Mouse (Mus musculus) embryonic facial prominence, embryonic 15.5 days (tissue): ENCODE measurements around the gene Rhobtb3. TPM values are rescaled to one million over a fixed set of nuclear protein-coding genes. Genes with fewer than 3 reads are reported as not detected.
"Not testable (repeated sequence)": the region's sequence is repeated elsewhere in the genome, so short reads cannot be mapped to it uniquely, and the experiment has no call there.

Experiments used
- ATAC-seq: fragments of 200-750 bp; cut with Nextera tagmentation; 2 replicates; pipeline ENCODE4 v1.8.0; 2017; ENCODE audit warnings: low read depth, moderate TSS enrichment; ENCODE audit not compliant: insufficient number of reproducible peaks, low FRiP score, low TSS enrichment
- H3K27ac ChIP-seq: fragments of 300-500 bp; sonication (generic); replicated peaks from 2 replicates; pipeline ENCODE4 v1.5.1; 2015; ENCODE audit warnings: mild to moderate bottlenecking, inconsistent platforms
- H3K27me3 ChIP-seq: fragments of 300-500 bp; sonication (generic); 2 replicates; pipeline ENCODE4 v1.6.1; 2015; ENCODE audit warnings: inconsistent platforms
- H3K36me3 ChIP-seq: fragments of 300-500 bp; sonication (generic); 2 replicates; pipeline ENCODE4 v1.6.1; 2015; ENCODE audit warnings: mild to moderate bottlenecking, inconsistent platforms
- H3K4me1 ChIP-seq: fragments of 300-500 bp; sonication (generic); 2 replicates; pipeline ENCODE4 v1.6.1; 2015; ENCODE audit warnings: inconsistent platforms
- H3K4me2 ChIP-seq: fragments of 300-500 bp; sonication (generic); replicated peaks from 2 replicates; pipeline ENCODE4 v1.6.1; 2015; ENCODE audit warnings: mild to moderate bottlenecking, inconsistent platforms
- H3K4me3 ChIP-seq: fragments of 300-500 bp; sonication (generic); replicated peaks from 2 replicates; pipeline ENCODE4 v1.5.1; 2015; ENCODE audit warnings: mild to moderate bottlenecking, inconsistent platforms
- H3K9ac ChIP-seq: fragments of 300-500 bp; sonication (generic); 2 replicates; pipeline ENCODE4 v1.6.1; 2015; ENCODE audit warnings: inconsistent platforms
- H3K9me3 ChIP-seq: fragments of 300-500 bp; sonication (generic); replicated peaks from 2 replicates; pipeline ENCODE4 v1.6.1; 2016; ENCODE audit warnings: inconsistent platforms
- WGBS: fragments of 180-500 bp; shearing (Covaris S2); methylation state at CpG from one replicate; pipeline ENCODE4 v1.1.7; 2015; 5-methylcytosine and 5-hydroxymethylcytosine counted together
- polyA plus RNA-seq: library from polyadenylated mRNA; unstranded; fragments of >200 nt; fragmentation: Nextera tagmentation; extraction: Ambion mirVana; gene quantifications from 2 replicates; pipeline ENCODE4 v1.2.1, GENCODE M21; 2015

The Rhobtb3 gene
- polyA plus RNA-seq, 1 experiment from 2014 or later, result 31.1 TPM

DNA sequence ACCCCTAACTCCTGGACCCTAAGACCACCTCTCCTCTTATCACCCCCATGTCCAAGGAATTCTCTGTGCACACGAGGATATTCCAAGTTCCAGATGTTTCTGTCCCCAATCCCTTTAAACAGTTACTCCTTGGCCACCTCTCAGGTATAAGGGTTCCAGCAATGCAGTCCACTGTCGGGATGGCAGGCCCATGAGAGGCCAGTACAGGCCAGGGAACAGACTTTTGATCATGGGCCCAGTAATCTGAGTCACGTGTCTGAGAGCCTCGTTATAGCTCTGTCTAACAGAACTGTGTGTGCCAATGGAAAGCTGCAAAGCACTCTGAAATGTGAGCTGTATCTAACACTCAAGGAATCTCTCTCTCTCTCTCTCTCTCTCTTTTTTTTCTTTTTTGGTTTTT, 29.6 kb downstream of the Rhobtb3 start:
- Histone ChIP-seq H3K36me3 (peaks cover 40% of the 10 kb centered on the region), H3K9me3 (no peaks in the 10 kb centered on the region), H3K4me1 (no peaks in the 10 kb centered on the region), H3K27me3 (no peaks in the 10 kb centered on the region), H3K4me2 (no peak overlapping the region), H3K4me3 (no peak overlapping the region), H3K27ac (no peak overlapping the region), H3K9ac (no peak overlapping the region)
- WGBS, result 53% methylated on average over 4 of the region's 4 CpGs
- no peak for ATAC-seq

DNA sequence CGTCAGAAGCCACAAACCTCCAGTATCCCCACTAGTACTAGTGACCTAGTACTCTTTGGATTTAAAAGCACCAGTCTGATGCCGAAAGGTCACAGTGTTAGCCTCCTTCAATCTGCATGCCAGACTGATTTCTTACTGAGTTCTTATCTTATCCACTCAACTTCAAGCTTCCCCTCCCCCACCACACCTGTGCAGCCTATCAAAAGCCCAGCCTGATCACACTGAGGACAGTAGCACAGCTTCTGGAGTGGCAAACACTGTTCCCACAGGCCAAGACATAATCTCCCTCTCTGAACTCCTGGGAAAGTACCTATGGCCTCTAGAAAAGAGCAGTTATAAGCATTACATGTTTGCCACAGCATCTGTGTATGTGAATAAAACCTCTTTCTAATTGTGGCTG, 35.5 kb downstream of the Rhobtb3 start:
- Histone ChIP-seq H3K27ac (no peak overlapping the region), H3K36me3 (peaks cover 12% of the 10 kb centered on the region; the same call in 1 of the 2 replicates), H3K9me3 (no peaks in the 10 kb centered on the region), H3K4me3 (no peak overlapping the region), H3K4me1 (no peaks in the 10 kb centered on the region), H3K4me2 (no peak overlapping the region), H3K9ac (no peak overlapping the region), H3K27me3 (no peaks in the 10 kb centered on the region)
- 68% methylated on average over 2 of the region's 2 CpGs for WGBS
- ATAC-seq, result no peak

DNA sequence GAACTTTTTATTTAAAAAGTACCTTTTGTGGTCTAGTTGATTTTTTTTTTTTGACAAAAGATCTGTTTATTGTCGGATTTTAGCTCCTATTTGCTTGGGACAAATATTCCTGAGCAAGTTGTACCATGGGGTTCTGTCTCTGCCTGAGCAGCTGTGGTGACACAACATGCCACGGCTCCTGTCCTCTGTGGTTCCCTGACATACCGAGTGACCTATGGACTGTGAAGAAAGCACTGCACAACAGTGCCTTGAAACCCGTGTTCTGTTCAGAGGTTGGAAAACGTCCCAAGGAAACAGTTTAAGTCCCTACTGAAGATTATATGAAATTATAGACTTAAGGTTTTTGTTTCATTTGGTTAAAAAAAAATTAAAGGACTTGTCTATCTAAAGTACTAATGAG, 36.6 kb downstream of the Rhobtb3 start:
- Histone ChIP-seq H3K4me1 (no peaks in the 10 kb centered on the region), H3K27ac (no peak overlapping the region), H3K9me3 (no peaks in the 10 kb centered on the region), H3K4me2 (no peak overlapping the region), H3K27me3 (no peaks in the 10 kb centered on the region), H3K9ac (no peak overlapping the region), H3K36me3 (peaks cover 21% of the 10 kb centered on the region), H3K4me3 (no peak overlapping the region)
- no peak for ATAC-seq
- 66% methylated on average over 5 of the region's 5 CpGs for WGBS

DNA sequence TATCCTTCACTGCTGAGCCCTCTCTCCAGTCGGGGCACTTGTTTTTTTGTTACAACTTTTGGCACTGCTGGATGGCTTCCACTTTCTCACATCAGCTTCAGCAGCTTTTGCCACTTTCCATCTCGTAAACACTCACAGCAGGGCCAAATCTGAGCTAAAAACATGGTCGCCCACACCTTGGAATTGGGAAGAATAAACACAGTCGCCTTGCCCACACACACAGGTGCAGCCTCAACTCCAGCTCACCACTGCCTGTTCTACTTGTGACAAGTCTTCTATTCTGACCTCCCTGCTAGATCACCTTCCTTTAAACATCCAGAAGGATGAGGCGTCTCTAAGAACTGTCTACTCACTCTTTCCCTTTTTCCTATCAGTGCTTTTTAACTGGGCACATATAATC, 39.1 kb downstream of the Rhobtb3 start:
- no peak overlapping the region for H3K4me2 ChIP-seq
- no peak overlapping the region for H3K4me3 ChIP-seq
- WGBS, result 88% methylated on average over 5 of the region's 5 CpGs
- no peak for ATAC-seq
- H3K4me1 ChIP-seq, result no peaks in the 10 kb centered on the region
- H3K36me3 ChIP-seq, result peaks cover 23% of the 10 kb centered on the region
- H3K27ac ChIP-seq, result no peak overlapping the region
- no peak overlapping the region for H3K9ac ChIP-seq
- no peaks in the 10 kb centered on the region for H3K27me3 ChIP-seq
- no peaks in the 10 kb centered on the region for H3K9me3 ChIP-seq

DNA sequence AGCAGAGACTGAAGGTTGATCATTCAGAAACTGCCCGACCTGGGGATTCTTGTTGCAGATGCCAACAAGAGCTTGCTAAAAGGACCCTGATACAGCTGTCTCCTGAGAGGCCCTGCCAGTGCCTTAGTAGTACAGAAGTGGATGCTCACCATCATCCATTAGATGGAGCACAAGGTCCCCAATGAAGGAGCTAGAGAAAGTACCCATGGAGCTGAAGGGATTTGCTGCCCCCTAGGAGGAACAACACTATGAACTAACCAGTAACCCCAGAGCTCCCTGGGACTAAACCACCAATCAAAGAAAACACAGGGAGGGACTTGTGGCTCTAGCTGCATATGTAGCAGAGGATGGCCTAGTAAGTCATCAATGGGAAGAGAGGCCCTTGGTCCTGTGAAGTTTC, 42.8 kb downstream of the Rhobtb3 start:
- 92% methylated on average over 1 of the region's 1 CpGs for WGBS
- not testable (repeated sequence) for H3K4me3 ChIP-seq

DNA sequence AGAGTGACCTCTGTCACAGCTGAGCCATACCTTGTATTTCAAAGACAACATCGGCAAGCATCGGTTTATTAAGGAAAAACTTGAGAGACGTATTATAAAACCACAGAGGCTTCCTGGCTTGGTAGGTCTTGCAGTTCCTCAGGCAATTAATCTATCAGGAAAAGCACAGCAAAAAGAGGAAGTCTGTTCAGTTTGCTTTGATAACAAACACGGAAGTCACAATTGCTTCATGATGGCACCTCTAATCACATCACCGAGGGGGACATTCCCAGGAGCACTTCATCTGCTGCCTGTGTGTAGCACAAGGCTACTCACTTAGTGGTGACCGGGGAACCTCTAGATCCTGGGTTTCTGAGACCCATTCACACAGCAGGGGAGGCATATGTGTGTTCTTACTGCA, 50.8 kb downstream of the Rhobtb3 start:
- Histone ChIP-seq H3K4me1 (no peaks in the 10 kb centered on the region), H3K4me2 (no peak overlapping the region), H3K27ac (no peak overlapping the region), H3K36me3 (peaks cover 37% of the 10 kb centered on the region), H3K4me3 (no peak overlapping the region), H3K9ac (no peak overlapping the region), H3K27me3 (no peaks in the 10 kb centered on the region), H3K9me3 (no peaks in the 10 kb centered on the region)
- 84% methylated on average over 6 of the region's 6 CpGs for WGBS
- no peak for ATAC-seq

More for the DNA sequence above, 42.8 kb downstream of the Rhobtb3 start:
- H3K27ac ChIP-seq, H3K9ac ChIP-seq, H3K9me3 ChIP-seq, H3K4me2 ChIP-seq, ATAC-seq, H3K27me3 ChIP-seq, H3K4me1 ChIP-seq: not testable (repeated sequence)
- H3K36me3 ChIP-seq, result peaks cover 23% of the 10 kb centered on the region

DNA sequence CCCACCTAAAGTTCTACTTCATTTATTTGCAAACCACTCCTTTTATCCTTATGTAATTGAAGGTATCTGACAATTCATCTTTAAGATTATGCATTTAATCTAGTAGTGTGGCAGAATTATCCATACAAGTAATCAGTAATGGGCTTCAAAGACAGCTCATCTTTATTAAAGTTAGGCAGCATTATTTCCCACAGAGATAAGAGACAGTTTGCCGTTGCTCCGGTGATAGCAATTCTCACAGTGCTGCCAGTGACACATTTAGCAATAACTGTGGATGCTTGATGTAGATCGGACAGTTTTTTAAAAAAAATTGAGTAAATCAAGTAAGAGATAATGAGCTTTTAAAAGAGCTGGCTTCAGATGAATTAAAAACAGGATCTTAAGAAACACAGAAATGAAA, 51.4 kb downstream of the Rhobtb3 start:
- Histone ChIP-seq H3K9ac (no peak overlapping the region), H3K27ac (no peak overlapping the region), H3K27me3 (no peaks in the 10 kb centered on the region), H3K4me2 (no peak overlapping the region), H3K36me3 (peaks cover 37% of the 10 kb centered on the region), H3K4me3 (no peak overlapping the region), H3K4me1 (no peaks in the 10 kb centered on the region), H3K9me3 (no peaks in the 10 kb centered on the region)
- ATAC-seq, result no peak
- WGBS, result 86% methylated on average over 3 of the region's 3 CpGs

DNA sequence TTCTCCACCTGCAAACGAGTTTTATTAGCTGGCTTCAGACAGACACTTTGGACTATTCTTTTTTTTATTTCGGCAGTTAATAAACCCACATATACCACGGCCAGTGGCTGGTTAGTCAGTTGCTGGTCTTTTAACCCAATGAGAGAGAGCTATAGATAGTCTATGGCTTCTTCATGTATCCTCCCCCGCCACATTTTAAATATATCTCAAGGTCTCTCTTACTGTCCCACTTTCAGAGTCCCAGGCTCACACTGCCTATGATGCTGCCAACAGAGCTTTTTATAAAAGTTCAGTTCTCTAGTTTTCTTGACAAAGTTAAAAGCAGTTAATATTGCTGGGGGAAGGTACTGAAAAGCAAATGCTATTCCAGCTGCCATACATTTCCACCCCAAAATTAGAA, 51.9 kb downstream of the Rhobtb3 start:
- no peak overlapping the region for H3K4me3 ChIP-seq
- H3K27ac ChIP-seq, result no peak overlapping the region
- no peak overlapping the region for H3K4me2 ChIP-seq
- no peak for ATAC-seq
- WGBS, result 87% methylated on average over 4 of the region's 4 CpGs
- H3K36me3 ChIP-seq, result peaks cover 37% of the 10 kb centered on the region
- no peaks in the 10 kb centered on the region for H3K27me3 ChIP-seq
- no peak overlapping the region for H3K9ac ChIP-seq
- H3K9me3 ChIP-seq, result no peaks in the 10 kb centered on the region
- no peaks in the 10 kb centered on the region for H3K4me1 ChIP-seq

DNA sequence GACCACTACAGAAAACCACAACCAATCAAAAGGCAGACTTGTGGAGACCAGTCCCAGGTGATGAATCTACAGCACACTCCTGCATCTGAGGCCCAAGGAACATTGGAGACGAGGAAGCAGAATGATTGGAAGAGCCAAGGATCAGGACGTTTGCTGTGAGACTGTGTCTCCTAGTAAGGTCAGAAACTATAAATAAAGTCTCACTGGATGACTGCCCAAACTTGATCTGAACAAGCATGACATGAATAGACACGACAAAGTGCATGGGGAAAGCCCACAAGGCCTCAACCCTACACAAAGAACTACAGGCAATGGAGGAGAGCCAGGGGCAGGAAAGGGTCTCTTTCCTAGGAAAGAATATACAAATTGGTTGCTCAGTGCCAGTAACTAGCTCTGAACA, 59.9 kb downstream of the Rhobtb3 start:
- no peaks in the 10 kb centered on the region for H3K27me3 ChIP-seq
- no peak overlapping the region for H3K4me2 ChIP-seq
- no peak for ATAC-seq
- H3K36me3 ChIP-seq, result peaks cover 13% of the 10 kb centered on the region; the same call in 1 of the 2 replicates
- H3K9me3 ChIP-seq, result no peaks in the 10 kb centered on the region
- H3K4me3 ChIP-seq, result no peak overlapping the region
- H3K4me1 ChIP-seq, result no peaks in the 10 kb centered on the region
- WGBS, result 67% methylated on average over 3 of the region's 3 CpGs
- H3K9ac ChIP-seq, result no peak overlapping the region
- no peak overlapping the region for H3K27ac ChIP-seq

DNA sequence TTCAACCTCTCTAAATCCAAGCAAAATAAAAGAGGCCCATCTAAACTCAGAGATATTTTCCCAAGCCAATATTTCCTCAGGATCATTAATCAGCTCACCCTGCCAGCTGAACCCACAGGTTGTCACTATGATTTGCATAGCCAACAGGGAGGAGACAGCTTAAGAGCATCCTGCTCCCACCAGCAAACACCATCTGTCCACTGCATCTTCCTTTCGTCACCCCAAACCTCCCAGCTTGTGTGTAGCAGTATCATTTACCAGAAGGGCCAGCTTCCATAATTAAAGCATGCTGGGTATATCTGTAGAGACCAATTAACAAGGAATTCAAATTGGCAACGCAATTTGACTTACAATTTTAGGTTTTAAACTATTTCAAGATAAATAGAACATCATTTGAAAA, 63.2 kb downstream of the Rhobtb3 start:
- no peaks in the 10 kb centered on the region for H3K4me1 ChIP-seq
- WGBS, result 81% methylated on average over 2 of the region's 2 CpGs
- no peak for ATAC-seq

DNA sequence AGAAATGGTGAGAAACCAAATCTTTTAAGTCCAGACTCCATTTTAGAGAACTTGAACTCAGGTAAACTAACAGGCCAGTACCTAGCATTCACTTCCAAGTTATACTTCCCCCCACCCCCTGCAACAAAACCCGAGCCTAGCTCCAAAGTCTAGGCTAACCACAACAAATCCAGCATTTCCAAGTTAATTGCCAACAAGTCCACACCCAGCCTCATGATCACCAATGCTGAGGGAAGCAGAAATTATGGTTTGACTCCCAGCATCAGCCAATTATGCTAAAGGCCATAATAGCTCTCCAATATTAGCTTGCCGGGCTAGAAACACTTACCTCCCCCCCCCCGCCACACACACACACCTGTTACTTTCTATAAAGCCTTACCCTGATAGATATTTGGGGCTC, 64.0 kb downstream of the Rhobtb3 start:
- Histone ChIP-seq H3K9me3 (no peaks in the 10 kb centered on the region), H3K36me3 (peaks cover 16% of the 10 kb centered on the region; the same call in 1 of the 2 replicates), H3K4me3 (no peak overlapping the region), H3K27ac (no peak overlapping the region), H3K9ac (no peak overlapping the region), H3K4me1 (no peaks in the 10 kb centered on the region), H3K27me3 (no peaks in the 10 kb centered on the region), H3K4me2 (no peak overlapping the region)
- ATAC-seq, result no peak
- WGBS, result 70% methylated on average over 3 of the region's 3 CpGs

More for the DNA sequence above, 63.2 kb downstream of the Rhobtb3 start:
- Histone ChIP-seq H3K27ac (no peak overlapping the region), H3K9ac (no peak overlapping the region), H3K36me3 (peaks cover 15% of the 10 kb centered on the region; the same call in 1 of the 2 replicates), H3K9me3 (no peaks in the 10 kb centered on the region), H3K27me3 (no peaks in the 10 kb centered on the region), H3K4me2 (no peak overlapping the region), H3K4me3 (no peak overlapping the region)

DNA sequence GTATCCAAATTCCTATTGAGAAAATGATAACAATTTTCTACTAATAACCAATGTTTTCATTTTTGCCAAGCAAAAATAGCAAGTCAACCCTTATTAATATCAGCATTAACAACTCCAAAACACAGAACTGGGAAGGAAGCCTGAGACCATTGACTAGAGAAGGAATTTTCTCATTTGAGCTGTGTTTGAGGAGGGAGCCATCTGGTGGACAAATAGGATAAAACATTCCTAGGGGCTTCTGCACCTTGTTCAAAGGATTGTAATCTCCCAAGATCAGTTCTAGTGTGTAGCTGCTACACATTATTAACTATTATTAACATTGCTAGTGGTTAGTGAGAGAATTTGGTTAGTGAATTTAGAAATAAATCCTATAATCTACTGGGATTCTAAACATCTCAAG, 65.8 kb downstream of the Rhobtb3 start:
- no peak overlapping the region for H3K4me2 ChIP-seq
- no peak for ATAC-seq
- no peak overlapping the region for H3K27ac ChIP-seq
- peaks cover 25% of the 10 kb centered on the region for H3K36me3 ChIP-seq
- no peaks in the 10 kb centered on the region for H3K27me3 ChIP-seq
- H3K4me3 ChIP-seq, result no peak overlapping the region
- no peak overlapping the region for H3K9ac ChIP-seq
- no peaks in the 10 kb centered on the region for H3K9me3 ChIP-seq
- H3K4me1 ChIP-seq, result no peaks in the 10 kb centered on the region
